Mouse (Mus musculus): ENCODE measurements around the gene Pja2. TPM values are rescaled to one million over a fixed set of nuclear protein-coding genes. Genes with fewer than 3 reads are reported as not detected.

Gene Pja2
- polyA plus RNA-seq, 1 experiment from 2014 or later, result 57.2 TPM

- Histone ChIP-seq H3K9ac (replicated peaks; ENCODE audit: low read depth) (peak overlapping the region; percentile 26; the same call in 1 of the 2 replicates), H3K36me3 (ENCODE audit: insufficient read depth, low read length) (no peaks in the 10 kb centered on the region), H3K27me3 (replicated peaks; ENCODE audit: insufficient read depth, low read length) (no peaks in the 10 kb centered on the region), H3K27ac (ENCODE audit: low read length) (no peak overlapping the region), H3K9me3 (ENCODE audit: low read length) (no peaks in the 10 kb centered on the region), H3K4me3 (ENCODE audit: low read depth, low read length) (peak overlapping the region; percentile 17; the same call in 1 of the 2 replicates), H3K4me1 (ENCODE audit: insufficient read depth, low read depth, low read length) (no peaks in the 10 kb centered on the region), H3K4me2 (replicated peaks; ENCODE audit: low read depth, low read length) (peak overlapping the region; percentile 44)
- WGBS, result 11% methylated on average over 17 of the region's 17 CpGs
- DNase-seq (ENCODE audit: low spot score) (peak; percentile 11), ATAC-seq (no peak)
- TF ChIP-seq EP300 (IDR thresholded peaks at IDR 0.05) (no peak), CTCF (IDR thresholded peaks at IDR 0.05) (no peak)
Measured at GRCm38 (mm10) chr17:64346135-64346534, 14.4 kb upstream of the Pja2 start.

DNA sequence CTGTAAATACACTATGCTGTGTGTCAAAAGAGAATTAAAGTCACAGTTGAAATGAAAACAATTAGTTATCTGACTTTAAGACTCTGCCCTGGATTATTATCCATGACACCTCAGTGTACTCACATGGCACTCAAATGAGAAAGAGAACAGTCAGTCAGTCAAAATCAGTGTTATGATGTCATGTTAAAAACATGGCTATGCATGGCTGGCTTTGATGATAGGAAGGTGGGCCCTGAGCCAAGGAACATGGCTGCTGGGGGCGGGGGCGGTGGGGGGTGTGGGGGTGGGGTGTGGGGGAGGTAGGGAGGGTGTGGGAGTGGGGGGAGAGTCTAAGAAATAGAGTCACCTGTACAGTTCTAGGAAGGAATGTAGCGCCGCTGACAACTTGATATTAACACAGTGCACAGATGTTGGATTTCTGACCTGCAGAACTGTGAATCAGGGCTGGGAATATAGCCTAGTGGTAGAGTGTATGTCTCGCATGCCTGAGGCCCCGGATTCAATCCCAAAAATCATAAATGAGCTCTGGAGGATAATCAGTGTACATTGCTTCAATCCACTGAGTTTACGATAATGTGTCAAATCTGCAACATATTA is 13.0 kb upstream of the Pja2 start:
- 71% methylated on average over 7 of the region's 7 CpGs for WGBS
- ATAC-seq (no peak), DNase-seq (ENCODE audit: low spot score) (no peak)
- Histone ChIP-seq H3K4me2 (replicated peaks; ENCODE audit: low read depth, low read length) (no peak overlapping the region), H3K27ac (ENCODE audit: low read length) (no peak overlapping the region), H3K4me3 (ENCODE audit: low read depth, low read length) (no peak overlapping the region), H3K9me3 (ENCODE audit: low read length) (no peaks in the 10 kb centered on the region), H3K27me3 (replicated peaks; ENCODE audit: insufficient read depth, low read length) (no peaks in the 10 kb centered on the region), H3K9ac (replicated peaks; ENCODE audit: low read depth) (no peak overlapping the region), H3K36me3 (ENCODE audit: insufficient read depth, low read length) (no peaks in the 10 kb centered on the region), H3K4me1 (ENCODE audit: insufficient read depth, low read depth, low read length) (no peaks in the 10 kb centered on the region)
- TF ChIP-seq EP300 (IDR thresholded peaks at IDR 0.05) (no peak), CTCF (IDR thresholded peaks at IDR 0.05) (no peak)

- DNase-seq (ENCODE audit: low spot score), result no peak
- WGBS, result 40% methylated on average over 7 of the region's 7 CpGs
- Histone ChIP-seq H3K4me3 (ENCODE audit: low read depth, low read length) (no peak overlapping the region), H3K4me2 (replicated peaks; ENCODE audit: low read depth, low read length) (no peak overlapping the region), H3K27ac (ENCODE audit: low read length) (no peak overlapping the region), H3K36me3 (ENCODE audit: insufficient read depth, low read length) (no peaks in the 10 kb centered on the region), H3K27me3 (replicated peaks; ENCODE audit: insufficient read depth, low read length) (no peaks in the 10 kb centered on the region), H3K9ac (replicated peaks; ENCODE audit: low read depth) (no peak overlapping the region), H3K4me1 (ENCODE audit: insufficient read depth, low read depth, low read length) (no peaks in the 10 kb centered on the region), H3K9me3 (ENCODE audit: low read length) (no peaks in the 10 kb centered on the region)
- TF ChIP-seq EP300 (IDR thresholded peaks at IDR 0.05) (no peak), CTCF (IDR thresholded peaks at IDR 0.05) (no peak)
- ATAC-seq, result no peak
Measured at GRCm38 (mm10) chr17:64341698-64342097, 10.0 kb upstream of the Pja2 start.

DNA sequence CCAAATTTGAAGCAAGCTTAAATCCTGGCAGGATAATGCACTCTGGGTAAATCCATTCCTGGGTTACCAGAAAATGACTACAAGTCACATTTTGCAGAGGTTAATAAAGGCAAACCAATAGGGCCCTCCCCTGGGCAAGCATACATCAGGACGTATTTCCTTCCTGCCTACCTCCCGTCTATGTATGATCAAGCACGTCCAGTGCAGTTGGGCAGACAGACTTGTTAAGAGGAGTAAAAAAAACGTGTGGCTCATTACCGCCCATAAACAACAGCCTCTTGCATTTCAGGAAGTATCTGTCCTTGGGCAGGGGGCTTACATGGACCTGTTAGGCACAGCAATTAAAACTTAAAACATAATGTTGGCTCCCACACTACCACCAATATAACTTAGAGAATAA is 8.0 kb upstream of the Pja2 start:
- WGBS, result 50% methylated on average over 5 of the region's 5 CpGs
- ATAC-seq (no peak), DNase-seq (ENCODE audit: low spot score) (no peak)
- H3K36me3 ChIP-seq (ENCODE audit: insufficient read depth, low read length), result no peaks in the 10 kb centered on the region
- H3K4me3 ChIP-seq (ENCODE audit: low read depth, low read length), result no peak overlapping the region
- no peak overlapping the region for H3K4me2 ChIP-seq (replicated peaks; ENCODE audit: low read depth, low read length)
- H3K27me3 ChIP-seq (replicated peaks; ENCODE audit: insufficient read depth, low read length), result no peaks in the 10 kb centered on the region
- H3K27ac ChIP-seq (ENCODE audit: low read length), result no peak overlapping the region
- H3K4me1 ChIP-seq (ENCODE audit: insufficient read depth, low read depth, low read length), result no peaks in the 10 kb centered on the region
- TF ChIP-seq EP300 (IDR thresholded peaks at IDR 0.05) (no peak), CTCF (IDR thresholded peaks at IDR 0.05) (no peak)
- H3K9ac ChIP-seq (replicated peaks; ENCODE audit: low read depth), result no peak overlapping the region
- H3K9me3 ChIP-seq (ENCODE audit: low read length), result no peaks in the 10 kb centered on the region

GRCm38 (mm10) chr17:64337220-64337619 is 5.5 kb upstream of the Pja2 start:
- 64% methylated on average over 4 of the region's 4 CpGs for WGBS
- ATAC-seq (no peak), DNase-seq (ENCODE audit: low spot score) (no peak)
- no peak for TF ChIP-seq EP300 (IDR thresholded peaks at IDR 0.05)
- no peak for TF ChIP-seq CTCF (IDR thresholded peaks at IDR 0.05)
- no peak overlapping the region for H3K4me3 ChIP-seq (ENCODE audit: low read depth, low read length)
- H3K27ac ChIP-seq (ENCODE audit: low read length), result no peak overlapping the region
- H3K4me2 ChIP-seq (replicated peaks; ENCODE audit: low read depth, low read length), result no peak overlapping the region
- H3K9me3 ChIP-seq (ENCODE audit: low read length), result no peaks in the 10 kb centered on the region
- H3K9ac ChIP-seq (replicated peaks; ENCODE audit: low read depth), result no peak overlapping the region
- no peaks in the 10 kb centered on the region for H3K27me3 ChIP-seq (replicated peaks; ENCODE audit: insufficient read depth, low read length)
- H3K36me3 ChIP-seq (ENCODE audit: insufficient read depth, low read length), result no peaks in the 10 kb centered on the region
- peaks cover 3% of the 10 kb centered on the region; the same call in 1 of the 2 replicates for H3K4me1 ChIP-seq (ENCODE audit: insufficient read depth, low read depth, low read length)

DNA sequence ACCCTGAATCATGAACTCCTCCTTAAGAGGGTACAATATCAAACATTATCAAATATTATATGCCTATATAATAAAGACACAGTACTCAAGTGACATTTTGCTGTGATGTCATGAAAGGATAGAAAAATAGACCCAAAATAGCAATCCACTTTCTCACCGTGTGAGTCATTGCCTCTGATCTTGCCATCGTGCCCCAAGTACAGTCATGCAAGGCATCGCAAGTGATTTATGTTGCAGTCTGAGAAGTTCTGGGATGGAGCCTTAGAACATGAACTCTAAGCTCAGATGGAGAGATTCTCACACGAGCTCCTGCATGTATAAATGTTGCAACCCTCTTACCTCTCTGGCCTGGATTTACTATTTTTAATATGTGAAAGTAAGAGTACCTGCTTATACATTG is 2.2 kb upstream of the Pja2 start:
- Histone ChIP-seq H3K27ac (ENCODE audit: low read length) (no peak overlapping the region), H3K9me3 (ENCODE audit: low read length) (no peaks in the 10 kb centered on the region), H3K4me1 (ENCODE audit: insufficient read depth, low read depth, low read length) (peaks cover 3% of the 10 kb centered on the region; the same call in 1 of the 2 replicates), H3K27me3 (replicated peaks; ENCODE audit: insufficient read depth, low read length) (no peaks in the 10 kb centered on the region), H3K36me3 (ENCODE audit: insufficient read depth, low read length) (no peaks in the 10 kb centered on the region), H3K9ac (replicated peaks; ENCODE audit: low read depth) (no peak overlapping the region), H3K4me2 (replicated peaks; ENCODE audit: low read depth, low read length) (no peak overlapping the region), H3K4me3 (ENCODE audit: low read depth, low read length) (no peak overlapping the region)
- TF ChIP-seq CTCF (IDR thresholded peaks at IDR 0.05), result no peak
- no peak for TF ChIP-seq EP300 (IDR thresholded peaks at IDR 0.05)
- 76% methylated on average over 4 of the region's 4 CpGs for WGBS
- ATAC-seq, result no peak
- DNase-seq (ENCODE audit: low spot score), result no peak

DNA sequence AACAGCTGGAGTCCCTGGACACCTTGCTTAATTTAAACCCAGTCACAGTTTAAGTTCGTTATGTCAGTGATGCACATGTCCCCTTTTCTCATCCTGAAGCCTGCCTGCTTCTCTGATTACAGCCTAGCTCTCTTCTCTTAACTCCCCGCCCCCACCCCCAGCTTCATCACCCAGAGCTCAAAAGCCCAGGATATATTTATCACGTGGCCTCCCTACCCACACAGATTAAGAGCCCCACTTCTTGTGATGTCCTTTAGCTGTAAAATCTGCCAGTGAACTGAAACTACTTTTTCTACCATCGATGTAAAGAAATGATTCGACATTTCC is 1.0 kb upstream of the Pja2 start:
- DNase-seq (ENCODE audit: low spot score) (no peak), ATAC-seq (no peak)
- 13% methylated on average over 5 of the region's 5 CpGs for WGBS
- Histone ChIP-seq H3K4me2 (replicated peaks; ENCODE audit: low read depth, low read length) (peak overlapping the region; percentile 78), H3K27me3 (replicated peaks; ENCODE audit: insufficient read depth, low read length) (no peaks in the 10 kb centered on the region), H3K4me3 (ENCODE audit: low read depth, low read length) (peak overlapping the region; percentile 51), H3K9ac (replicated peaks; ENCODE audit: low read depth) (peak overlapping the region; percentile 58), H3K27ac (ENCODE audit: low read length) (peak overlapping the region; percentile 77), H3K9me3 (ENCODE audit: low read length) (no peaks in the 10 kb centered on the region), H3K36me3 (ENCODE audit: insufficient read depth, low read length) (no peaks in the 10 kb centered on the region), H3K4me1 (ENCODE audit: insufficient read depth, low read depth, low read length) (peaks cover 3% of the 10 kb centered on the region; the same call in 1 of the 2 replicates)
- TF ChIP-seq EP300 (IDR thresholded peaks at IDR 0.05), result no peak
- TF ChIP-seq CTCF (IDR thresholded peaks at IDR 0.05), result no peak
